ENCODE assay signal across 14 mouse cellular contexts in the genomic region with DNA sequence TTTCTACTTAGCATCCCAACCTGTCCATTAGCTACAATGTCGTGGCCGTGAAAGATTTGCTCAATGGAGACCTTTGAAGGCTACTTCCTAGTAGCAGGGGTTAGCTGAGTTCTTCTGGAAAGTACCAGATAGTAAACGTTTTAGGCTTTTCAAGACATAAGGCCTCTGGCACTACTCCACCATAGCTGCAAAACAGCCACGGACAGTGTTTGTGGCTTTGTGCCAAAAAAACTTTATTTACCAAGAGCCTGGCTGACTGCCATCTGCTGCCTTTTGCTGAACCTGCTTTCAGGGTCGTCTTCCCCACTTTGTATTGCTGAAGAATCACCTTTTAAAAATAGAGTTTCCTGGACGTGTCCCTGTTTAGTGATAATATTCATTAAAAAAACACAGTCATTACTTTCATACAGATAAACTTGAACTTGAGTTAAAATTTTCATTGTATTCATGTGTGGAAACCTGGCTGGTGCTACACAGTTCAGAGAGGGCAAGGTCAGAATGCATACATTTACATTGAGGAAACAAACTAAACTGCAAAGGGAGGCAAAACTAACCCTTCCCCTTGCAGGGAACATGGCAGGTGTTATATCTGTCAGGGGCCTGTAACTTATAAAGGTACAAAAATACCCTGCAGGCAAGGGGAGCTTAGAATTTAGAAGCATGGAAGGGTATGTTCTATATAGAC. TPM values are rescaled to one million over a fixed set of nuclear protein-coding genes. Genes with fewer than 3 reads are reported as not detected.
A peak's percentile ranks its signal among the peaks of the same experiment; 100 is the strongest.
DNase-seq lines count a peak whose midpoint lies in the region; ATAC-seq and TF ChIP-seq lines count a peak whose summit lies in the region.
"Had no signal": no experiment of that assay in that cellular context is flagged by ENCODE, and none has a peak within 500 bp of the region (broad histone marks: within the 10 kb centered on the region; RNA-seq: fewer than 3 reads in every experiment).

No protein-coding gene starts in this region.

- no peak for DNase-seq in gastrocnemius, adult 2 months
- DNase-seq in gastrocnemius, postnatal 14 days: no peak
- DNase-seq in kidney, postnatal 25 days: peak; percentile 21 to 34
- peak; percentile 19 for DNase-seq in urinary bladder, postnatal 14 days (ENCODE audit: low spot score)
- DNase-seq in urinary bladder, adult 18-20 months (ENCODE audit: low spot score in 2 of 2): no peak
- DNase-seq: cerebellum, adult 9-10 months; forebrain, postnatal 0 days; heart, adult 2 months; thymus, postnatal 14 days had no signal

- H3K36me3 ChIP-seq in kidney, embryonic 16.5 days (ENCODE audit: insufficient read depth, low read length): no peaks in the 10 kb centered on the region
- no peaks in the 10 kb centered on the region for H3K36me3 ChIP-seq in stomach, embryonic 16.5 days (ENCODE audit: control insufficient read depth, insufficient read depth, low read length)

- ATAC-seq in kidney, embryonic 16.5 days (ENCODE audit: low FRiP score, low TSS enrichment): no peak
- ATAC-seq in stomach, embryonic 16.5 days (ENCODE audit: insufficient read depth, low FRiP score): peak; percentile 29; the same call in 1 of the 2 replicates
- no peak for ATAC-seq in CD4-positive, CD25-positive, alpha-beta regulatory T cell, adult 4 months
- ATAC-seq: forebrain, postnatal 0 days had no signal

- no peak for TF ChIP-seq CTCF in gastrocnemius, adult 2 months (IDR thresholded peaks at IDR 0.05)

- no peaks in the 10 kb centered on the region; the same call in 1 of the 2 replicates for H3K27me3 ChIP-seq in kidney, embryonic 16.5 days (ENCODE audit: insufficient read depth, low read length)
- no peaks in the 10 kb centered on the region; the same call in 1 of the 2 replicates for H3K27me3 ChIP-seq in stomach, embryonic 16.5 days (ENCODE audit: control insufficient read depth, insufficient read depth, low read length)

- intact Hi-C loops in gastrocnemius, adult 2 months (cut with DNase I): no loop called here
- intact Hi-C loops in gastrocnemius, postnatal 14 days (cut with DNase I; ENCODE audit: low total_unique reads): no loop called here

- H3K4me3 ChIP-seq in gastrocnemius, adult 2 months: no peak overlapping the region
- no peak overlapping the region for H3K4me3 ChIP-seq in kidney, embryonic 16.5 days (ENCODE audit: low read length)
- H3K4me3 ChIP-seq in stomach, embryonic 16.5 days (replicated peaks; ENCODE audit: low read length): no peak overlapping the region
- H3K4me3 ChIP-seq: heart, adult 2 months; left cerebral cortex, adult 2 months had no signal

- H3K9ac ChIP-seq in kidney, embryonic 16.5 days (replicated peaks; ENCODE audit: low read length): no peak overlapping the region
- no peak overlapping the region for H3K9ac ChIP-seq in stomach, embryonic 16.5 days (ENCODE audit: low read length)
- H3K9ac ChIP-seq: forebrain, postnatal 0 days; liver, embryonic 14.5 days had no signal

- no peaks in the 10 kb centered on the region for H3K9me3 ChIP-seq in kidney, embryonic 16.5 days (ENCODE audit: low read length)
- H3K9me3 ChIP-seq in stomach, embryonic 16.5 days (replicated peaks; ENCODE audit: control insufficient read depth, low read length): no peaks in the 10 kb centered on the region

- WGBS in kidney, embryonic 16.5 days: 56% methylated on average over 6 of the region's 6 CpGs
- 33% methylated on average over 6 of the region's 6 CpGs for WGBS in stomach, embryonic 16.5 days

- H3K4me1 ChIP-seq in kidney, embryonic 16.5 days (ENCODE audit: insufficient read depth, low read length): 0 out of 2 replicates have a peak, but pooled peaks cover 5% of the 10 kb centered on the region
- H3K4me1 ChIP-seq in stomach, embryonic 16.5 days (ENCODE audit: control insufficient read depth, insufficient read depth, low read length): peaks cover 5% of the 10 kb centered on the region

- H3K27ac ChIP-seq in gastrocnemius, adult 2 months: 0 out of 2 replicates have a peak overlapping the region, but pooled peaks have one; percentile 3
- no peak overlapping the region for H3K27ac ChIP-seq in kidney, embryonic 16.5 days (ENCODE audit: low read length)
- H3K27ac ChIP-seq in stomach, embryonic 16.5 days (ENCODE audit: low read length): peak overlapping the region; percentile 64
- H3K27ac ChIP-seq: heart, adult 2 months; left cerebral cortex, adult 2 months; liver, embryonic 14.5 days had no signal

- H3K4me2 ChIP-seq in kidney, embryonic 16.5 days (replicated peaks; ENCODE audit: low read depth, low read length): no peak overlapping the region
- no peak overlapping the region for H3K4me2 ChIP-seq in stomach, embryonic 16.5 days (ENCODE audit: low read depth, low read length)

RNA-seq across cellular contexts. Expression of a gene that starts 54.7 kb away (rescaled TPM):
- 100 to 1,000 TPM in 1 of 2 experiments, 10 to 100 TPM in 1; 87.5 to 127 TPM for total RNA-seq in gastrocnemius, adult 2 months (2021)
- 100 to 1,000 TPM; 153 to 163 TPM for total RNA-seq in gastrocnemius, postnatal 14 days (2021)
- 120 and 122 TPM in 2 replicates for polyA plus RNA-seq in kidney, embryonic 16.5 days (2015; fragmentation: Nextera tagmentation; extraction: Ambion mirVana)
- polyA plus RNA-seq in stomach, embryonic 16.5 days (2015; fragmentation: Nextera tagmentation; extraction: Ambion mirVana): 113 and 122 TPM in 2 replicates
- polyA plus RNA-seq in CD4-positive, CD25-positive, alpha-beta regulatory T cell, adult 4 months (2017; shearing (Covaris generic)): not detected

Comparison
In these comparisons a context has a peak if more than half of its experiments do, and no peak if none do; other contexts are left out.
1. DNase-seq: peak in kidney, postnatal 25 days (2 of 2) and urinary bladder, postnatal 14 days (single experiment); none in gastrocnemius, adult 2 months (single experiment), gastrocnemius, postnatal 14 days (single experiment) and urinary bladder, adult 18-20 months (0 of 2).
2. RNA of a gene that starts 54.7 kb away (polyA plus RNA-seq): 120 to 122 TPM in kidney, embryonic 16.5 days and 113 to 122 TPM in stomach, embryonic 16.5 days; not detected in CD4-positive, CD25-positive, alpha-beta regulatory T cell, adult 4 months; every median in the first group is over 100 times any median in the second.